Mouse (Mus musculus) myocyte (in vitro differentiated cells): ENCODE data around the gene Tnnc1. TPM values are rescaled to one million over a fixed set of nuclear protein-coding genes. Genes with fewer than 3 reads are reported as not detected.
A peak's percentile ranks its signal among the peaks of the same experiment; 100 is the strongest.

Source experiments
- H3K27me3 ChIP-seq: one replicate; pipeline ENCODE4 v1.6.1; 2011; ENCODE audit not compliant: control insufficient read depth, insufficient read depth, insufficient read length
- H3K36me3 ChIP-seq: one replicate; pipeline ENCODE4 v1.6.1; 2011; ENCODE audit not compliant: control insufficient read depth, insufficient read depth
- H3K4me2 ChIP-seq: one replicate; pipeline ENCODE4 v1.6.1; 2011; ENCODE audit warnings: low read depth, control low read depth
- H3K4me3 ChIP-seq: one replicate; pipeline ENCODE4 v1.5.1; 2011; ENCODE audit warnings: mild to moderate bottlenecking, control low read depth, moderate library complexity
- H3K79me2 ChIP-seq: one replicate; pipeline ENCODE4 v1.6.1; 2011; ENCODE audit not compliant: control insufficient read depth, insufficient read depth
- H3ac ChIP-seq: one replicate; pipeline ENCODE4 v1.6.1; 2011; ENCODE audit not compliant: control insufficient read depth, insufficient read length
- CEBPB ChIP-seq: IDR thresholded peaks from 2 replicates; pipeline ENCODE4 v1.6.1; 2011; ENCODE audit warnings: mild to moderate bottlenecking, moderate library complexity; ENCODE audit not compliant: poor library complexity, insufficient read depth, severe bottlenecking
- E2F4 ChIP-seq: IDR thresholded peaks from one replicate; pipeline ENCODE4 v1.6.1; 2011; ENCODE audit warnings: mild to moderate bottlenecking, control low read depth, moderate library complexity; ENCODE audit not compliant: insufficient read depth
- MAX ChIP-seq: IDR thresholded peaks from one replicate; pipeline ENCODE4 v1.6.1; 2011; ENCODE audit warnings: low read depth, mild to moderate bottlenecking, control low read depth
- MYOD1 ChIP-seq, 3 experiments: IDR thresholded peaks; one replicate each; pipeline ENCODE4 v1.6.1; 2011; ENCODE audit warnings: control low read depth in 2 of 3, low read depth in 2 of 3, mild to moderate bottlenecking in 2 of 3, moderate library complexity in 1 of 3; ENCODE audit not compliant: insufficient read length in 2 of 3, control insufficient read depth in 1 of 3
- MYOG ChIP-seq, 3 experiments: IDR thresholded peaks; one replicate each; pipeline ENCODE4 v1.6.1; 2011; ENCODE audit warnings: control low read depth in 2 of 3, low read depth in 2 of 3, mild to moderate bottlenecking in 2 of 3; ENCODE audit not compliant: insufficient read length in 2 of 3, control insufficient read depth in 1 of 3, insufficient read depth in 1 of 3
- POLR2A ChIP-seq: IDR thresholded peaks from one replicate; pipeline ENCODE4 v1.6.1; 2011; ENCODE audit warnings: low read depth, mild to moderate bottlenecking, control low read depth, moderate library complexity; ENCODE audit not compliant: insufficient read length
- POLR2AphosphoS2 ChIP-seq: IDR thresholded peaks from one replicate; pipeline ENCODE4 v1.6.1; 2011; ENCODE audit warnings: low read depth, control low read depth; ENCODE audit not compliant: insufficient read length
- REST ChIP-seq: IDR thresholded peaks from one replicate; pipeline ENCODE4 v1.6.1; 2011; ENCODE audit warnings: mild to moderate bottlenecking, control low read depth, moderate library complexity; ENCODE audit not compliant: insufficient read depth, insufficient read length
- SRF ChIP-seq: IDR thresholded peaks from one replicate; pipeline ENCODE4 v1.6.1; 2011; ENCODE audit warnings: low read depth; ENCODE audit not compliant: control insufficient read depth, insufficient read length
- TCF12 ChIP-seq: IDR thresholded peaks from one replicate; pipeline ENCODE4 v1.6.1; 2011; ENCODE audit warnings: mild to moderate bottlenecking, control low read depth; ENCODE audit not compliant: poor library complexity, insufficient read depth, severe bottlenecking
- TCF3 ChIP-seq: IDR thresholded peaks from one replicate; pipeline ENCODE4 v1.6.1; 2011; ENCODE audit warnings: low read depth, control low read depth; ENCODE audit not compliant: insufficient read length
- USF1 ChIP-seq: IDR thresholded peaks from one replicate; pipeline ENCODE4 v1.6.1; 2011; ENCODE audit warnings: low read depth, mild to moderate bottlenecking, control low read depth, moderate library complexity
- polyA plus RNA-seq: library from polyadenylated mRNA; unstranded; fragments of >200 nt; fragmentation: generic; extraction: Trizol; gene quantifications from one replicate; pipeline ENCODE4 v1.2.1, GENCODE M21; 2012; ENCODE audit warnings: missing spikeins

Gene Tnnc1
- polyA plus RNA-seq, 1 experiment = 7,028 TPM

- Histone ChIP-seq H3K36me3 (peaks cover 6% of the 10 kb centered on the region), H3K27me3 (no peaks in the 10 kb centered on the region), H3K4me3 (no peak overlapping the region), H3K4me2 (no peak overlapping the region), H3ac (no peak overlapping the region), H3K79me2 (peaks cover 20% of the 10 kb centered on the region)
- no peak for TF ChIP-seq TCF3
- no peak for TF ChIP-seq E2F4
- TF ChIP-seq CEBPB = no peak
- no peak for TF ChIP-seq SRF
- no peak for TF ChIP-seq POLR2A
- no peak for TF ChIP-seq MAX
- TF ChIP-seq MYOG (IDR thresholded peaks at IDR 0.05; ENCODE audit: control insufficient read depth in 1 of 3, insufficient read depth in 1 of 3, insufficient read length in 2 of 3, low read depth in 2 of 3) = no peak
- TF ChIP-seq USF1 = no peak
- TF ChIP-seq MYOD1 (IDR thresholded peaks at IDR 0.05; ENCODE audit: control insufficient read depth in 1 of 3, insufficient read length in 2 of 3, low read depth in 2 of 3) = no peak
- TF ChIP-seq REST = no peak
- TF ChIP-seq POLR2AphosphoS2 = no peak
- TF ChIP-seq TCF12 = no peak
Measured at GRCm38 (mm10) chr14:31248396-31248795, 40.3 kb downstream of the Tnnc1 start.

GRCm38 (mm10) chr14:31250222-31251083, 42.3 kb downstream of the Tnnc1 start:
- H3ac ChIP-seq = peak overlapping the region; percentile 69
- TF ChIP-seq MYOD1 (IDR thresholded peaks at IDR 0.05; ENCODE audit: control insufficient read depth in 1 of 3, insufficient read length in 2 of 3, low read depth in 2 of 3) = no peak
- TF ChIP-seq CEBPB = no peak
- TF ChIP-seq REST = no peak
- TF ChIP-seq TCF12 = no peak
- no peak for TF ChIP-seq MAX
- peaks cover 24% of the 10 kb centered on the region for H3K36me3 ChIP-seq
- peaks cover 21% of the 10 kb centered on the region for H3K79me2 ChIP-seq
- peak overlapping the region; percentile 89 for H3K4me3 ChIP-seq
- peak overlapping the region; percentile 76 for H3K4me2 ChIP-seq
- no peaks in the 10 kb centered on the region for H3K27me3 ChIP-seq

- H3ac ChIP-seq = peak within 1 kb of the TSS; percentile 69
- peaks cover 21% of the 10 kb centered on the region for H3K79me2 ChIP-seq
- H3K4me3 ChIP-seq = peak within 1 kb of the TSS; percentile 89
- peaks cover 30% of the 10 kb centered on the region for H3K36me3 ChIP-seq
- TF ChIP-seq SRF (peak; percentile 83), TCF3 (no peak), USF1 (no peak), MYOG (IDR thresholded peaks at IDR 0.05; ENCODE audit: control insufficient read depth in 1 of 3, insufficient read depth in 1 of 3, insufficient read length in 2 of 3, low read depth in 2 of 3) (peak in 2 of 3 experiments; percentile 2 to 66), MYOD1 (IDR thresholded peaks at IDR 0.05; ENCODE audit: control insufficient read depth in 1 of 3, insufficient read length in 2 of 3, low read depth in 2 of 3) (peak in 2 of 3 experiments; percentile 20 to 35), POLR2A (peak; percentile 96), MAX (no peak), E2F4 (no peak), CEBPB (no peak), TCF12 (no peak), POLR2AphosphoS2 (peak; percentile 81), REST (peak; percentile 27)
- H3K4me2 ChIP-seq = peak within 1 kb of the TSS; percentile 90
- H3K27me3 ChIP-seq = no peaks in the 10 kb centered on the region
Measured at GRCm38 (mm10) chr14:31251084-31251604, 43.0 kb downstream of the Tnnc1 start, which contains the start of the genes Phf7 and Bap1. Phf7 (minus strand) TSS chr14:31251317. Bap1 (plus strand) TSS chr14:31251450.

GRCm38 (mm10) chr14:31251626-31252025, 43.5 kb downstream of the Tnnc1 start:
- TF ChIP-seq USF1 (no peak), MAX (no peak), POLR2A (no peak), MYOG (IDR thresholded peaks at IDR 0.05; ENCODE audit: control insufficient read depth in 1 of 3, insufficient read depth in 1 of 3, insufficient read length in 2 of 3, low read depth in 2 of 3) (no peak), POLR2AphosphoS2 (no peak), CEBPB (no peak), E2F4 (no peak), REST (no peak), MYOD1 (IDR thresholded peaks at IDR 0.05; ENCODE audit: control insufficient read depth in 1 of 3, insufficient read length in 2 of 3, low read depth in 2 of 3) (no peak), TCF3 (no peak), SRF (no peak), TCF12 (no peak)
- Histone ChIP-seq H3ac (peak overlapping the region; percentile 69), H3K27me3 (no peaks in the 10 kb centered on the region), H3K4me2 (peak overlapping the region; percentile 90), H3K79me2 (peaks cover 21% of the 10 kb centered on the region), H3K36me3 (peaks cover 35% of the 10 kb centered on the region), H3K4me3 (peak overlapping the region; percentile 89)
